Mouse (Mus musculus): ENCODE measurements around the gene Chst2. TPM values are rescaled to one million over a fixed set of nuclear protein-coding genes. Genes with fewer than 3 reads are reported as not detected.

Chst2 gene
- total and polyA plus RNA-seq, 3 experiments: not detected

DNA sequence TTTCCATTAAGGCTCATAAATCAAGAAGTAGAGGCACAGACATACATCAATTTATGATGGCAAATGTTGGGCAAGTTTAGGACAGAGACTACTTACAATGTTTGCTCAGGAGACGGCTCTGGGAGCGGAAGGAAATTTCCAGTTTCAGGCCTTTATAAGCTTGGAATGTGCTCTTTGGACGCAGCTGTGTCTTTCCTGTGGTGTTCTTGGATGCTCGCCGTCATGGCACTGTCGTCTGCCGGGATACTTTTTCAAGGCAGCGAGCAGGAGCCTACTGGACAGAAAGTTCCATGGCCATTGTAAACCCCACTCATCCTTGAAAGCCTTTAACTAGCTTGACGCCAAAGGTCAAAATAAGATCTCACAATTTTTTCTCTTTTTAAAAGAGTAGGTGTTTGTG lies 31.4 kb upstream of the Chst2 start:
- H3K9me3 ChIP-seq (replicated peaks; ENCODE audit: insufficient read depth, low read length): no peaks in the 10 kb centered on the region
- no peak overlapping the region for H3K27ac ChIP-seq (ENCODE audit: control insufficient read depth, low read depth, low read length)
- no peaks in the 10 kb centered on the region for H3K79me2 ChIP-seq (ENCODE audit: control insufficient read depth, insufficient read depth, low read length, poor library complexity)
- no peaks in the 10 kb centered on the region for H3K4me1 ChIP-seq (ENCODE audit: control insufficient read depth in 1 of 2, insufficient read depth in 2 of 2, low read length in 2 of 2)
- no peak overlapping the region for H3K4me3 ChIP-seq (ENCODE audit: control insufficient read depth in 1 of 2, insufficient read depth in 1 of 2, low read depth in 2 of 2, low read length in 2 of 2)
- no peak for DNase-seq (ENCODE audit: low read depth, low spot score)
- H3K9ac ChIP-seq (ENCODE audit: control insufficient read depth, low read depth, low read length, poor library complexity, severe bottlenecking): no peak overlapping the region
- H3K36me3 ChIP-seq (ENCODE audit: control insufficient read depth in 1 of 2, insufficient read depth in 2 of 2, low read length in 2 of 2): no peaks in the 10 kb centered on the region
- H3K27me3 ChIP-seq (ENCODE audit: control insufficient read depth in 1 of 2, insufficient read depth in 2 of 2, low read length in 2 of 2): no peaks in the 10 kb centered on the region
- TF ChIP-seq ZKSCAN1 (IDR thresholded peaks at IDR 0.05; ENCODE audit: low read depth, low read length) (no peak), SIN3A (IDR thresholded peaks at IDR 0.05; ENCODE audit: low read length) (no peak), BHLHE40 (IDR thresholded peaks at IDR 0.05; ENCODE audit: borderline replicate concordance, low read depth, low read length) (no peak), POLR2AphosphoS2 (IDR thresholded peaks at IDR 0.05; ENCODE audit: low read length) (no peak), NRF1 (IDR thresholded peaks at IDR 0.05; ENCODE audit: insufficient read depth, low read depth, low read length, poor library complexity, severe bottlenecking) (no peak), GABPA (IDR thresholded peaks at IDR 0.05; ENCODE audit: low read depth, low read length) (no peak)

DNA sequence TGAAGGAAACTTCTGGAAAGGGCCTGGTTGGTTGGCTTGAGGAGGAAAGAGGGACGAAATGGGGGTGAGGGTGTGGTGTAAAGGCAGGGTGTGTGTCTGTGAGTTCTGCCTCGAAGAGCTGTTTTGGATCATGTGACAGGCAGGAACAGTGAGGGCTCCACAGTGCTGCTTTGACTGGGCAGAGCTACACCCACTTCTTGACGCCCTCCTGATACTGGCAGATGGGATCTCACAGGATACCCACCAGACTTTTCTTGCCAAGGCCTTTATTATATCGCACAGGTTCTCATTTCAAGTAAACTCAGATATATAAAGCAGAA lies 29.7 kb upstream of the Chst2 start:
- Histone ChIP-seq H3K27me3 (ENCODE audit: control insufficient read depth in 1 of 2, insufficient read depth in 2 of 2, low read length in 2 of 2) (no peaks in the 10 kb centered on the region), H3K79me2 (ENCODE audit: control insufficient read depth, insufficient read depth, low read length, poor library complexity) (no peaks in the 10 kb centered on the region), H3K9me3 (replicated peaks; ENCODE audit: insufficient read depth, low read length) (no peaks in the 10 kb centered on the region), H3K27ac (ENCODE audit: control insufficient read depth, low read depth, low read length) (no peak overlapping the region), H3K36me3 (ENCODE audit: control insufficient read depth in 1 of 2, insufficient read depth in 2 of 2, low read length in 2 of 2) (no peaks in the 10 kb centered on the region), H3K4me3 (ENCODE audit: control insufficient read depth in 1 of 2, insufficient read depth in 1 of 2, low read depth in 2 of 2, low read length in 2 of 2) (no peak overlapping the region), H3K4me1 (ENCODE audit: control insufficient read depth in 1 of 2, insufficient read depth in 2 of 2, low read length in 2 of 2) (no peaks in the 10 kb centered on the region), H3K9ac (ENCODE audit: control insufficient read depth, low read depth, low read length, poor library complexity, severe bottlenecking) (no peak overlapping the region)
- DNase-seq (ENCODE audit: low read depth, low spot score): no peak
- TF ChIP-seq CHD2 (IDR thresholded peaks at IDR 0.05; ENCODE audit: low read length) (no peak), ZC3H11A (IDR thresholded peaks at IDR 0.05; ENCODE audit: low read depth, low read length) (no peak), CTCF (IDR thresholded peaks at IDR 0.05 in 2 of 3, conservative IDR thresholded peaks at IDR 0.05 in 1 of 3; ENCODE audit: control insufficient read depth in 1 of 3, insufficient read depth in 1 of 3, low read depth in 2 of 3, low read length in 3 of 3, poor library complexity in 1 of 3, severe bottlenecking in 1 of 3) (no peak), HCFC1 (IDR thresholded peaks at IDR 0.05; ENCODE audit: low read depth, low read length) (no peak), POLR2AphosphoS5 (IDR thresholded peaks at IDR 0.05; ENCODE audit: borderline replicate concordance, low read depth, low read length) (no peak), USF2 (IDR thresholded peaks at IDR 0.05; ENCODE audit: borderline replicate concordance in 1 of 2, insufficient read depth in 1 of 2, low read depth in 1 of 2, low read length in 2 of 2) (no peak), ETS1 (IDR thresholded peaks at IDR 0.05; ENCODE audit: low read depth, low read length) (no peak), NELFE (IDR thresholded peaks at IDR 0.05; ENCODE audit: low read depth, low read length) (no peak), RCOR1 (IDR thresholded peaks at IDR 0.05; ENCODE audit: low read depth, low read length) (no peak), POLR2A (IDR thresholded peaks at IDR 0.05; ENCODE audit: control insufficient read depth in 1 of 2, insufficient read depth in 1 of 2, low read depth in 1 of 2, low read length in 2 of 2, poor library complexity in 1 of 2) (no peak), RAD21 (IDR thresholded peaks at IDR 0.05; ENCODE audit: low read depth, low read length) (no peak), USF1 (IDR thresholded peaks at IDR 0.05; ENCODE audit: low read depth, low read length) (no peak), JUND (IDR thresholded peaks at IDR 0.05; ENCODE audit: low read depth, low read length) (no peak), POLR2AphosphoS2 (IDR thresholded peaks at IDR 0.05; ENCODE audit: low read length) (no peak), UBTF (IDR thresholded peaks at IDR 0.05; ENCODE audit: borderline replicate concordance, insufficient read depth, low read depth, low read length) (no peak), E2F4 (IDR thresholded peaks at IDR 0.05; ENCODE audit: borderline replicate concordance, low read depth, low read length) (no peak)
